Comparison of ENCODE assay signal across 21 mouse cellular contexts in the genomic region with DNA sequence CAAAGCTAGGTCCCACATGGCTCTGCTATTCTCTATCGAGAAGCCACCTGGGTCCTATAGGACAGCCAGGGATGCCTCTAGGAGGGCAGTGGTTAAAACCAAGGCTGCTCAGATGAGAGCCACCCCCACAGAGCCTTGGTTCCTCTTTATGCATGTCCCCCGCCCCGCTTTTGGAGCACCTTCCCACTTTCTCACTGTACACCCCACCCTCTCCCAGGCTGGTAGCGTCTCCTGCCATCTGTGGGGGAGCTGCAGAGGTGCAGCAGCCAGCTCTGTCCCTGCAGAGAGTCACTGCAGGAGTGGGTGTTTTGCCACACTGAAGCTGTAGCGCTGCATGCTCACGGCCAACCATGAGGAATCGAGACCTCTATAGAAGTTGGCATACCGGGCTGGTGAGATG. TPM values are rescaled to one million over a fixed set of nuclear protein-coding genes. Genes with fewer than 3 reads are reported as not detected.
DNase-seq lines count a peak whose midpoint lies in the region; ATAC-seq and TF ChIP-seq lines count a peak whose summit lies in the region.
"Had no signal": no experiment of that assay in that cellular context is flagged by ENCODE, and none has a peak within 500 bp of the region (broad histone marks: within the 10 kb centered on the region; RNA-seq: fewer than 3 reads in every experiment).

No protein-coding gene starts in this region.

- peaks cover 65% of the 10 kb centered on the region for H3K36me3 ChIP-seq in intestine, postnatal 0 days (ENCODE audit: control insufficient read depth, insufficient read depth)
- peaks cover 8% of the 10 kb centered on the region; the same call in 1 of the 2 replicates for H3K36me3 ChIP-seq in midbrain, embryonic 11.5 days (ENCODE audit: control insufficient read depth, insufficient read depth, low read length)
- H3K36me3 ChIP-seq: hindbrain, embryonic 15.5 days had no signal

- peak overlapping the region; percentile 90 for H3K27ac ChIP-seq in layer of hippocampus, adult 2 months
- no peak overlapping the region for H3K27ac ChIP-seq in intestine, postnatal 0 days (ENCODE audit: low read depth, low read length)
- no peak overlapping the region for H3K27ac ChIP-seq in midbrain, embryonic 11.5 days (ENCODE audit: low read depth, low read length)
- H3K27ac ChIP-seq: forebrain, embryonic 12.5 days; limb, embryonic 13.5 days; lung, embryonic 15.5 days had no signal

- ATAC-seq in intestine, postnatal 0 days: no peak
- ATAC-seq in midbrain, embryonic 11.5 days (ENCODE audit: low FRiP score): no peak

- DNase-seq in layer of hippocampus, adult 2 months (ENCODE audit: low spot score in 2 of 2): peak; percentile 52 to 57
- DNase-seq in layer of hippocampus, postnatal 14 days (ENCODE audit: low spot score in 2 of 2): no peak
- DNase-seq in lung, postnatal 36 days: peak; percentile 40
- DNase-seq in lung, postnatal 14 days: no peak
- DNase-seq in right cerebral cortex, postnatal 36 days (ENCODE audit: low spot score in 2 of 2): peak; percentile 51 to 78
- DNase-seq in kidney, adult 18-20 months: no peak
- DNase-seq in midbrain, embryonic 11.5 days (ENCODE audit: low spot score, missing footprints): no peak
- DNase-seq: adrenal gland, adult 2 months; heart, postnatal 14 days had no signal

- 0 out of 2 replicates have a peak, but pooled peaks cover 3% of the 10 kb centered on the region for H3K4me1 ChIP-seq in intestine, postnatal 0 days (replicated peaks; ENCODE audit: control insufficient read depth, insufficient read depth, low read length)
- 0 out of 2 replicates have a peak, but pooled peaks cover 4% of the 10 kb centered on the region for H3K4me1 ChIP-seq in midbrain, embryonic 11.5 days (ENCODE audit: control insufficient read depth, insufficient read depth, low read length)
- H3K4me1 ChIP-seq: hindbrain, embryonic 15.5 days had no signal

- WGBS in intestine, postnatal 0 days: 93% methylated on average over 8 of the region's 8 CpGs
- WGBS in midbrain, embryonic 11.5 days: 88% methylated on average over 8 of the region's 8 CpGs

- TF ChIP-seq CTCF in layer of hippocampus, adult 2 months (conservative IDR thresholded peaks at IDR 0.05): peak; percentile 20; the same call in 1 of the 2 replicates
- no peak for TF ChIP-seq CTCF in intestine, postnatal 0 days (IDR thresholded peaks at IDR 0.05; ENCODE audit: low read depth)

- peak overlapping the region; percentile 21; the same call in 1 of the 2 replicates for H3K4me2 ChIP-seq in intestine, postnatal 0 days (replicated peaks; ENCODE audit: low read depth)
- H3K4me2 ChIP-seq in midbrain, embryonic 11.5 days: no peak overlapping the region
- H3K4me2 ChIP-seq: forebrain, embryonic 12.5 days; hindbrain, embryonic 15.5 days; limb, embryonic 13.5 days; lung, embryonic 15.5 days had no signal

- H3K9me3 ChIP-seq in intestine, postnatal 0 days (ENCODE audit: control insufficient read depth): no peaks in the 10 kb centered on the region
- no peaks in the 10 kb centered on the region for H3K9me3 ChIP-seq in midbrain, embryonic 11.5 days (ENCODE audit: control insufficient read depth, low read length)
- H3K9me3 ChIP-seq: forebrain, embryonic 12.5 days; hindbrain, embryonic 15.5 days; limb, embryonic 13.5 days; lung, embryonic 15.5 days had no signal

- H3K4me3 ChIP-seq in layer of hippocampus, adult 2 months: no peak overlapping the region
- H3K4me3 ChIP-seq in intestine, postnatal 0 days (ENCODE audit: low read depth, low read length): no peak overlapping the region
- H3K4me3 ChIP-seq in midbrain, embryonic 11.5 days (ENCODE audit: low read depth, low read length): no peak overlapping the region
- H3K4me3 ChIP-seq: forebrain, embryonic 12.5 days; hindbrain, embryonic 15.5 days; limb, embryonic 13.5 days; lung, embryonic 15.5 days had no signal

- H3K9ac ChIP-seq in intestine, postnatal 0 days (ENCODE audit: low read depth, low read length): no peak overlapping the region
- no peak overlapping the region for H3K9ac ChIP-seq in midbrain, embryonic 11.5 days (ENCODE audit: low read length)
- H3K9ac ChIP-seq: forebrain, embryonic 12.5 days; hindbrain, embryonic 15.5 days; limb, embryonic 13.5 days; lung, embryonic 15.5 days had no signal

- no peaks in the 10 kb centered on the region for H3K27me3 ChIP-seq in intestine, postnatal 0 days (replicated peaks; ENCODE audit: control insufficient read depth, insufficient read depth, low read length)
- H3K27me3 ChIP-seq in midbrain, embryonic 11.5 days (ENCODE audit: control insufficient read depth, insufficient read depth, low read length): no peaks in the 10 kb centered on the region
- H3K27me3 ChIP-seq: forebrain, embryonic 12.5 days; hindbrain, embryonic 15.5 days; limb, embryonic 13.5 days; lung, embryonic 15.5 days had no signal

RNA-seq across cellular contexts. Expression of a gene that starts 6.7 kb away (rescaled TPM):
- total RNA-seq in layer of hippocampus, adult 2 months (2021): 1 to 10 TPM; 6.1 to 7.1 TPM
- 1 to 10 TPM; 6.2 to 7.4 TPM for total RNA-seq in layer of hippocampus, postnatal 14 days (2021)
- polyA plus RNA-seq in intestine, postnatal 0 days (2015; fragmentation: Nextera tagmentation; extraction: Ambion mirVana): 15.8 and 16.0 TPM in 2 replicates
- 1.7 and 2.6 TPM in 2 replicates for polyA plus RNA-seq in midbrain, embryonic 11.5 days (2014; fragmentation: Nextera tagmentation; extraction: Ambion mirVana)

RNA-seq across cellular contexts. Expression of a gene that starts 9.4 kb away (rescaled TPM):
- total RNA-seq in layer of hippocampus, adult 2 months (2021): 10 to 100 TPM; 16.8 to 17.2 TPM
- 1 to 10 TPM; 5.1 to 9.1 TPM for total RNA-seq in layer of hippocampus, postnatal 14 days (2021)
- 521 and 545 TPM in 2 replicates for polyA plus RNA-seq in intestine, postnatal 0 days (2015; fragmentation: Nextera tagmentation; extraction: Ambion mirVana)
- polyA plus RNA-seq in midbrain, embryonic 11.5 days (2014; fragmentation: Nextera tagmentation; extraction: Ambion mirVana): 27.5 and 34.0 TPM in 2 replicates

RNA-seq across cellular contexts. Expression of a gene that starts 16.8 kb away (rescaled TPM):
- total RNA-seq in layer of hippocampus, adult 2 months (2021): not detected
- not detected for total RNA-seq in layer of hippocampus, postnatal 14 days (2021)
- not detected in 2 replicates for polyA plus RNA-seq in intestine, postnatal 0 days (2015; fragmentation: Nextera tagmentation; extraction: Ambion mirVana)
- not detected in 2 replicates for polyA plus RNA-seq in midbrain, embryonic 11.5 days (2014; fragmentation: Nextera tagmentation; extraction: Ambion mirVana)
- total RNA-seq: adrenal gland, adult 2 months; ES-E14; gastrocnemius, adult 8-10 months; layer of hippocampus, adult 18-20 months had no signal
- polyA plus RNA-seq: adrenal gland, adult 2 months; brain, embryonic 14.5 days; embryonic facial prominence, embryonic 14.5 days; forebrain, embryonic 12.5 days; hindbrain, embryonic 15.5 days; kidney, embryonic 16.5 days; limb, embryonic 13.5 days; lung, embryonic 15.5 days; neural tube, embryonic 14.5 days had no signal

RNA-seq across cellular contexts. Expression of a gene that starts 19.8 kb away (rescaled TPM):
- 1 to 10 TPM; 1.7 to 2.1 TPM for total RNA-seq in layer of hippocampus, adult 2 months (2021)
- total RNA-seq in layer of hippocampus, postnatal 14 days (2021): 1 to 10 TPM; 2.4 to 5.0 TPM
- 22.5 and 23.5 TPM in 2 replicates for polyA plus RNA-seq in intestine, postnatal 0 days (2015; fragmentation: Nextera tagmentation; extraction: Ambion mirVana)
- polyA plus RNA-seq in midbrain, embryonic 11.5 days (2014; fragmentation: Nextera tagmentation; extraction: Ambion mirVana): 123 and 138 TPM in 2 replicates

RNA-seq across cellular contexts. Expression of a gene that starts 26.7 kb away (rescaled TPM):
- total RNA-seq in layer of hippocampus, adult 2 months (2021): 10 to 100 TPM; 36.4 to 37.1 TPM
- total RNA-seq in layer of hippocampus, postnatal 14 days (2021): 10 to 100 TPM; 41.6 to 44.7 TPM
- polyA plus RNA-seq in intestine, postnatal 0 days (2015; fragmentation: Nextera tagmentation; extraction: Ambion mirVana): 7.0 and 8.0 TPM in 2 replicates
- 12.6 and 12.7 TPM in 2 replicates for polyA plus RNA-seq in midbrain, embryonic 11.5 days (2014; fragmentation: Nextera tagmentation; extraction: Ambion mirVana)

Comparison
In these comparisons a context has a peak if more than half of its experiments do, and no peak if none do; other contexts are left out.
1. DNase-seq: peak in layer of hippocampus, adult 2 months (2 of 2), lung, postnatal 36 days (single experiment) and right cerebral cortex, postnatal 36 days (2 of 2); none in layer of hippocampus, postnatal 14 days (0 of 2), lung, postnatal 14 days (single experiment), kidney, adult 18-20 months (single experiment) and midbrain, embryonic 11.5 days (single experiment).